Mouse (Mus musculus) forebrain, embryonic 15.5 days (tissue): Measurements from ENCODE around the gene Gm9903. TPM values are rescaled to one million over a fixed set of nuclear protein-coding genes. Genes with fewer than 3 reads are reported as not detected.

Experiments used
- ATAC-seq: fragments of 200-750 bp; cut with Nextera tagmentation; replicated peaks from 2 replicates; pipeline ENCODE4 v1.8.0; 2017; ENCODE audit warnings: mild to moderate bottlenecking, moderate TSS enrichment, moderate library complexity
- H3K27ac ChIP-seq: fragments of 300-500 bp; sonication (generic); replicated peaks from 2 replicates; pipeline ENCODE4 v1.5.1; 2015; ENCODE audit warnings: mild to moderate bottlenecking, inconsistent platforms
- H3K27me3 ChIP-seq: fragments of 300-500 bp; sonication (generic); 2 replicates; pipeline ENCODE4 v1.6.1; 2015; ENCODE audit warnings: inconsistent platforms
- H3K36me3 ChIP-seq: fragments of 300-500 bp; sonication (generic); 2 replicates; pipeline ENCODE4 v1.6.1; 2015; ENCODE audit warnings: mild to moderate bottlenecking, inconsistent platforms
- H3K4me1 ChIP-seq: fragments of 300-500 bp; sonication (generic); 2 replicates; pipeline ENCODE4 v1.6.1; 2015; ENCODE audit warnings: inconsistent platforms
- H3K4me2 ChIP-seq: fragments of 300-500 bp; sonication (generic); replicated peaks from 2 replicates; pipeline ENCODE4 v1.6.1; 2015; ENCODE audit warnings: mild to moderate bottlenecking, inconsistent platforms
- H3K4me3 ChIP-seq: fragments of 300-500 bp; sonication (generic); 2 replicates; pipeline ENCODE4 v1.5.1; 2015; ENCODE audit warnings: mild to moderate bottlenecking, inconsistent platforms
- H3K9ac ChIP-seq: fragments of 300-500 bp; sonication (generic); replicated peaks from 2 replicates; pipeline ENCODE4 v1.6.1; 2015; ENCODE audit warnings: mild to moderate bottlenecking, inconsistent platforms
- H3K9me3 ChIP-seq: fragments of 300-500 bp; sonication (generic); 2 replicates; pipeline ENCODE4 v1.6.1; 2016; ENCODE audit warnings: inconsistent platforms
- WGBS: fragments of 180-500 bp; shearing (Covaris S2); methylation state at CpG from one replicate; pipeline ENCODE4 v1.1.7; 2015; ENCODE audit warnings: mixed read lengths; 5-methylcytosine and 5-hydroxymethylcytosine counted together
- polyA plus RNA-seq: library from polyadenylated mRNA; unstranded; fragments of >200 nt; fragmentation: Nextera tagmentation; extraction: Ambion mirVana; gene quantifications from 2 replicates; pipeline ENCODE4 v1.2.1, GENCODE M21; 2015

The Gm9903 gene
- polyA plus RNA-seq, 1 experiment from 2014 or later, result 0.60 TPM

- Histone ChIP-seq H3K4me3 (no peak overlapping the region), H3K36me3 (peaks cover 5% of the 10 kb centered on the region; the same call in 1 of the 2 replicates), H3K4me1 (peaks cover 7% of the 10 kb centered on the region), H3K27ac (no peak overlapping the region), H3K9me3 (no peaks in the 10 kb centered on the region), H3K27me3 (no peaks in the 10 kb centered on the region), H3K9ac (no peak overlapping the region), H3K4me2 (no peak overlapping the region)
- ATAC-seq, result no peak
- 0% methylated on average over 1 of the region's 1 CpGs for WGBS
These were observed 46.2 kb downstream of the Gm9903 start for GRCm38 (mm10) chr5:33675964-33676363.

- H3K36me3 ChIP-seq, result no peaks in the 10 kb centered on the region
- H3K9ac ChIP-seq, result no peak overlapping the region
- H3K27me3 ChIP-seq, result no peaks in the 10 kb centered on the region
- peaks cover 7% of the 10 kb centered on the region for H3K4me1 ChIP-seq
- ATAC-seq, result no peak
- 83% methylated on average over 5 of the region's 5 CpGs for WGBS
- H3K27ac ChIP-seq, result no peak overlapping the region
- no peaks in the 10 kb centered on the region for H3K9me3 ChIP-seq
- no peak overlapping the region for H3K4me2 ChIP-seq
- no peak overlapping the region for H3K4me3 ChIP-seq
These were observed 48.5 kb downstream of the Gm9903 start for GRCm38 (mm10) chr5:33678244-33678643.

GRCm38 (mm10) chr5:33681044-33681443 is 51.3 kb downstream of the Gm9903 start:
- Histone ChIP-seq H3K4me1 (no peaks in the 10 kb centered on the region), H3K4me2 (no peak overlapping the region), H3K27me3 (no peaks in the 10 kb centered on the region), H3K36me3 (no peaks in the 10 kb centered on the region), H3K9me3 (no peaks in the 10 kb centered on the region), H3K4me3 (no peak overlapping the region), H3K9ac (no peak overlapping the region), H3K27ac (no peak overlapping the region)
- WGBS, result 63% methylated on average over 3 of the region's 3 CpGs
- no peak for ATAC-seq

Other genes starting within 250 kb of the Gm9903 start
- gene Nkx1-1, start 195.9 kb upstream of the Gm9903 start, polyA plus RNA-seq, result not detected in 2 replicates
- gene Fam53a, start 290 bp upstream of the Gm9903 start, polyA plus RNA-seq, result 44.0 and 47.8 TPM in 2 replicates
- 129 and 141 TPM in 2 replicates for gene Slbp, start 22.6 kb downstream of the Gm9903 start, polyA plus RNA-seq
- 91.5 and 98.2 TPM in 2 replicates for gene Tacc3, start 28.2 kb downstream of the Gm9903 start, polyA plus RNA-seq
- 31.0 and 35.0 TPM in 2 replicates for gene Tmem129, start 28.5 kb downstream of the Gm9903 start, polyA plus RNA-seq
- 32.9 and 44.3 TPM in 2 replicates for gene Fgfr3, start 91.7 kb downstream of the Gm9903 start, polyA plus RNA-seq
- 69.5 and 72.3 TPM in 2 replicates for gene Letm1, start 152.9 kb downstream of the Gm9903 start, polyA plus RNA-seq
- 90.4 and 92.3 TPM in 2 replicates for gene Nsd2, start 190.8 kb downstream of the Gm9903 start, polyA plus RNA-seq